ENCODE assay signal across 22 mouse cellular contexts in genomic region chr4:32045234-32045633, GRCm38 (mm10).
A peak's percentile ranks its signal among the peaks of the same experiment; 100 is the strongest.
DNase-seq lines count a peak whose midpoint lies in the region; ATAC-seq and TF ChIP-seq lines count a peak whose summit lies in the region.
"Had no signal": no experiment of that assay in that cellular context is flagged by ENCODE, and none has a peak within 500 bp of the region (broad histone marks: within the 10 kb centered on the region; RNA-seq: fewer than 3 reads in every experiment).

No protein-coding gene starts in this region.

- H3K9ac ChIP-seq in embryonic facial prominence, embryonic 11.5 days (replicated peaks; ENCODE audit: low read length): no peak overlapping the region
- H3K9ac ChIP-seq: limb, embryonic 13.5 days; stomach, embryonic 15.5 days had no signal

- no peak for TF ChIP-seq CTCF in gastrocnemius, adult 2 months (IDR thresholded peaks at IDR 0.05)

- H3K36me3 ChIP-seq in embryonic facial prominence, embryonic 11.5 days (replicated peaks; ENCODE audit: control insufficient read depth, insufficient read depth, low read depth, low read length): no peaks in the 10 kb centered on the region
- H3K36me3 ChIP-seq: limb, embryonic 13.5 days; stomach, embryonic 15.5 days had no signal

- WGBS in embryonic facial prominence, embryonic 11.5 days: 4% methylated on average over 5 of the region's 5 CpGs

- no peak for ATAC-seq in embryonic facial prominence, embryonic 11.5 days (replicated peaks; ENCODE audit: insufficient number of reproducible peaks, low FRiP score, low TSS enrichment, low read depth)
- ATAC-seq: forebrain, embryonic 16.5 days; midbrain, embryonic 16.5 days; Patski had no signal

- DNase-seq in kidney, adult 11 months: peak; percentile 16
- DNase-seq in kidney, adult 18-20 months: no peak
- peak; percentile 30 for DNase-seq in adipocyte (ENCODE audit: low spot score)
- peak; percentile 12 for DNase-seq in embryonic facial prominence, embryonic 11.5 days (ENCODE audit: low spot score)
- peak; percentile 26 to 49 for DNase-seq in kidney, postnatal 4 days
- DNase-seq in urinary bladder, postnatal 25 days (ENCODE audit: low spot score): no peak
- no peak for DNase-seq in gastrocnemius, adult 2 months
- no peak for DNase-seq in urinary bladder, adult 18-20 months (ENCODE audit: low spot score in 2 of 2)
- DNase-seq: B cell, adult 2 months; cerebellum, adult 11 months; cerebellum, postnatal 36 days; gastrocnemius, postnatal 10 days; heart, postnatal 36 days; spleen, adult 18-20 months; thymus, postnatal 36 days had no signal

- intact Hi-C loops in gastrocnemius, adult 2 months (cut with DNase I): no loop called here

- no peak overlapping the region for H3K4me2 ChIP-seq in embryonic facial prominence, embryonic 11.5 days (ENCODE audit: low read depth, low read length)
- H3K4me2 ChIP-seq: limb, embryonic 13.5 days; stomach, embryonic 15.5 days had no signal

- H3K4me3 ChIP-seq in embryonic facial prominence, embryonic 11.5 days (ENCODE audit: low read depth, low read length): no peak overlapping the region
- no peak overlapping the region for H3K4me3 ChIP-seq in gastrocnemius, adult 2 months
- H3K4me3 ChIP-seq: layer of hippocampus, adult 2 months; left cerebral cortex, adult 2 months; limb, embryonic 13.5 days; stomach, embryonic 15.5 days had no signal

- H3K27ac ChIP-seq in embryonic facial prominence, embryonic 11.5 days (replicated peaks; ENCODE audit: low read depth, low read length): no peak overlapping the region
- H3K27ac ChIP-seq in gastrocnemius, adult 2 months: no peak overlapping the region
- H3K27ac ChIP-seq: layer of hippocampus, adult 2 months; left cerebral cortex, adult 2 months; limb, embryonic 13.5 days; stomach, embryonic 15.5 days had no signal

- no peaks in the 10 kb centered on the region for H3K9me3 ChIP-seq in embryonic facial prominence, embryonic 11.5 days (replicated peaks; ENCODE audit: control insufficient read depth, low read length)
- H3K9me3 ChIP-seq: limb, embryonic 13.5 days; stomach, embryonic 15.5 days had no signal

- H3K27me3 ChIP-seq in embryonic facial prominence, embryonic 11.5 days (ENCODE audit: control insufficient read depth, insufficient read depth, low read length): no peaks in the 10 kb centered on the region
- H3K27me3 ChIP-seq: limb, embryonic 13.5 days; Patski; stomach, embryonic 15.5 days had no signal

- no peaks in the 10 kb centered on the region for H3K4me1 ChIP-seq in embryonic facial prominence, embryonic 11.5 days (ENCODE audit: control insufficient read depth, insufficient read depth, low read length)
- H3K4me1 ChIP-seq: stomach, embryonic 15.5 days had no signal

Comparison
In these comparisons a context has a peak if more than half of its experiments do, and no peak if none do; other contexts are left out.
1. DNase-seq: peak in kidney, adult 11 months (single experiment), adipocyte (single experiment), embryonic facial prominence, embryonic 11.5 days (single experiment) and kidney, postnatal 4 days (2 of 2); none in kidney, adult 18-20 months (single experiment), urinary bladder, postnatal 25 days (single experiment), gastrocnemius, adult 2 months (single experiment) and urinary bladder, adult 18-20 months (0 of 2).